Mouse (Mus musculus) kidney, adult 9 months (tissue): Measurements from ENCODE around the gene Gpr142.

ENCODE experiments used
- DNase-seq: peaks from one replicate; pipeline ENCODE4 v3.0.0; 2022

The Gpr142 gene

GRCm38 (mm10) chr11:114802540-114803267 is 4.0 kb downstream of the Gpr142 start:
- no peak for DNase-seq

GRCm38 (mm10) chr11:114803990-114804389 is 5.3 kb downstream of the Gpr142 start:
- no peak for DNase-seq

- no peak for DNase-seq
Measured at GRCm38 (mm10) chr11:114807025-114807424, 8.3 kb downstream of the Gpr142 start.

- no peak for DNase-seq
Measured at GRCm38 (mm10) chr11:114807686-114808427, 9.1 kb downstream of the Gpr142 start.

- no peak for DNase-seq
Measured at GRCm38 (mm10) chr11:114809371-114809770, 10.6 kb downstream of the Gpr142 start.

GRCm38 (mm10) chr11:114810344-114810743 is 11.6 kb downstream of the Gpr142 start:
- DNase-seq = no peak

DNA sequence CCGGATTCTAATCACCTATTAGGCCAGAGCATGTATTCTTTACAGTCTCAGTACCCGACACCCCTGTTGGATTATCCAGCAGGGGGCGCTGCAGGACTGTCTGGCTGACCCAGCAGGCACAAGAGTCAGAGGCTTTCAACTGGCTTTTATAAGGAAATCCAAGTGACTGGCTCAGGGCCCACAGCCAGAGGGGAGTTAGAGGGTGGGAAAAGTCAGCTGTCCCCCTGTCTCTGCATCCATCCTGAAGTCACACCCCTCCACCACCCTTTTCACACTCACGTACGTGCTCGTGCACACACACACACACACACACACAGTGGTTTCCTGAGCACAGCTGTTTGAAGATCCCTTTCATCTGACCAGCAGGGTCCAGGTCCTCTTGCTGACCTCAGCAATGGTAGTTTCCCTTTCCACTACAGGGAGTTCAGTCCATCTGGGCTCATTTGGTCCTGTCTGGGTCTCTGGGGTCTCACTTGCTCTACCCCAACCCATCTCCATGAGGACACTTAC is 14.1 kb downstream of the Gpr142 start:
- DNase-seq = peak; percentile 93

DNA sequence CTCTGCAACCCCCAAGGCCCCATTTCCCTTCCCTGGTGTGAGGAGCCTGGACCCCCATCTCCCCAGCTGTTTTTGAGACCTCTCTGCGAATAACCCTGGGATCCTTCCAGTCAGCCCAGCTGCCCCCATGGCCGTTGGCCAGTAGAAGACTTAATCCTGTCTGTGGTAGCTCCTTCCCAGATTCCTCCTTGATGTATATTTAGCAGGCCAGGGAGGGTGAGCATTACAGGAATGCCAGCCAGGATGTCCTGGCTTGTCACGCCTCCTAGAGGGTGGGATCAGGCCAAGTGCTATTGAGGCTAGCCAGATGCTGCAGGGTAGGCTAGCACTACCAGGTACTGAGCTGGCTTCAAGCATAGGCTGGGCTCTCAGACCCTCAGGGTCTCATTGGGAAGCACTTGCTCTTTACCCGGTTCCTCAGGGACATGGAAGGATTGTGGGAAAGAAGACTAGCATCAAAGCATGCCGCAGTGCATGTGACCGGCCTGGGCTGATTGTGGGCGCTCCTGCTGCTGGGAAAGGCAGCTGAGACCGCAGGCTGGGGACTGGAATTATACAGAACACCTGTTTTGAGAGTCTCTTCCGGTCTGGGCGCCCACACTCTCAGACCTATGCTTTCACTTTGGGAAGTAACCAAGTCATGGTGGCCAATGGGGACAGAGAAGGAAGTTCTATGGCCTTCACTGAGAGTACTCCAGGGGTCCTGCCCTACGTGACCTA is 16.3 kb downstream of the Gpr142 start:
- DNase-seq = no peak

DNA sequence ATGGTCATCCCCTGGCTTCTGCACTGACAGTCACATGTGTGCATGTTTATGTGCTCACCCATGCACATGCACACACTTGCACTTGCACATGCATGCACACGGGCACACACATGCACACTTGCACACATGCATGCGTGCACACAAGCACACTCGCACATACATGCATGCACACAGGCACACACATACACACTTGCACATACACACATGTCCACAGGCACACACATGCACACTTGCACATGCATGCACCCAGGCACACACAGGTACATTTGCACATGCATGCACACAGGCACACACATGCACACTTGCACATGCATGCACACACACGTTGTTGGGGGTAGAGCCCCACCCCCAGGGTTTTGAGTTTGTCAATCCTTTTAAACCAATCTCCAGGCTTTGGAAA is 18.2 kb downstream of the Gpr142 start:
- DNase-seq = no peak

GRCm38 (mm10) chr11:114818185-114818584 is 19.5 kb downstream of the Gpr142 start:
- DNase-seq = no peak

DNA sequence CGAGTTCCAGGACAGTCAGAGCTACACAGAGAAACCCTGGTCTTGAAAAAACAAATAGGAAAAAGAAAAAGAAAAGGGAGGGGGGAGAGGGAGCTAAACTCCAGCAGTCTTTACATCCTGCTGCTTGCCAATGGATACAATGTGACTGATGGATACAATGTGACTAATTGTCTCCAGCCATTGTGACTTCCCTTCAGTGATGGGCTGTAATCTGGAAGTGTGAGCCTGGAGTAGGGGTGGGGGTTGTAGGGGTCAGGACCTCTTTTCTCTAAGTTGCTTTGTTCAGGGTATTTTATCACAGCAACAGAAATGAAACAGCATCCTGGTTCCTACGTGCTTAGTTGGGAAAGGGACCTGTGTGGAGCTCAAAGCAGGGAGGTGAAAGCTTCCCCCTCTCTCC is 20.4 kb downstream of the Gpr142 start:
- no peak for DNase-seq

- DNase-seq = no peak
Measured at GRCm38 (mm10) chr11:114820444-114820843, 21.7 kb downstream of the Gpr142 start.

- DNase-seq = no peak
Measured at GRCm38 (mm10) chr11:114821325-114821724, 22.6 kb downstream of the Gpr142 start.

- DNase-seq = peak; percentile 83
Measured at GRCm38 (mm10) chr11:114822727-114823126, 24.0 kb downstream of the Gpr142 start.

DNA sequence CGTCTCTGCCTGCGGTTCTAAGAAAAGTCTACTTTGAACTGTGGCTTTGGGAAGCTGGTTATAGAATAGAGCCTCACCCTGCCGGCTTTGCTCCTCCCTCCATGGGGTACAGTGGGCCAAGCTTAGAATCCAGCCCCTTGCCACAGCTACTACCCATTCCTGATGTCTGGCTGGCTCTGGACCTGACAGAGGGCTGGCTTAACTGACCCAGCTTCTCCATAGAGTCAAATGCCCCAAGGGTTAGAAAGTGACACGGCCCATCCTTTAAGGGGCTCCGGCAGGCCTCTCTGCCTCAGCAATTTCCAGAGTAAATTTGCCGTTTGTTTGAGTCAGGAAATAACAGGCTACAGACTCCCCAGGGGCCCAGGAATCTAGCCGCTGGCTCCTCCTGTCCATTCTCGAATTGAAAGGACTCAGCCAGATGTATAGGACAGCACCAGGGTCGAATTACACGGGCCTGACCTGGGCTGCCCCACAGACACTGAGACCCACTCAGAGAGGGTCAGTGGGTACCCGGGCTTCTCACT is 24.5 kb downstream of the Gpr142 start:
- DNase-seq = no peak

DNA sequence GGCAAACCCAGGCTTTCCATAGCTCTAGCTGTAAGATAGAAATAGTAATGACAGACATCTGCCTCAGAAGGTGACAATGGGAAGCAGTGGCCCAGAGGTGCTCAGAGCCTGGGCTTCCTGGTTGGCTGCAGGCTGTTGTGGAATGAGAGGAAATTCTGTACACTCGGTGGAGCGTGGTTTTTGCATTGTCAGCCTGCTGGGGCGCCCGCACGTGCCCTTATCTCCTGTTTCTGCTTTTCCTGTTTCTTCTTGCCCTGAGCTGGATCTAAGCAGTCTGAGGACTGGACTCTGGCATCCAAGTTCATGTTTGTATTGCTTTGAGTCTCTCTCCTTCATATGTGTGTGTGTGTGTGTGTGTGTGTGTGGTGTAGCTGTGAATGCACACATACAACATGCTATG is 28.0 kb downstream of the Gpr142 start:
- peak; percentile 90 for DNase-seq

- DNase-seq = peak; percentile 92
Measured at GRCm38 (mm10) chr11:114829499-114830432, 31.0 kb downstream of the Gpr142 start.

DNA sequence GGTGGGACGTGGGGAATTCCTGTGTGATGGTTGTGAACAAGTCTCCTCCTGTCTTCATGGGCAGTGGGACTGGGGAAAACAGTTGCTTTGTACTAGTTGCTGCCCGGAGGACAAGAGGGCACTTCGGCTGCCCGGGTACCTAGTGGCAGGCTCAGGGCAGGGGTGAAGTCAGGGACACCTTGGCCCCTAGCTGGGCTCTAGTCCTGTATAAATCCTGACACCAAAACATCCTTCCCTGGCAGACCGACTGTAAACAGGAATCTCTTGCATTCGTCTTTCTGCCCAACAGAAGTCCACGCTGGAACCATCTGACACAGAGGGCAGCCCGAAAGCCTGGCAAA is 31.7 kb downstream of the Gpr142 start:
- peak; percentile 76 for DNase-seq

GRCm38 (mm10) chr11:114833166-114833565 is 34.4 kb downstream of the Gpr142 start:
- no peak for DNase-seq

DNA sequence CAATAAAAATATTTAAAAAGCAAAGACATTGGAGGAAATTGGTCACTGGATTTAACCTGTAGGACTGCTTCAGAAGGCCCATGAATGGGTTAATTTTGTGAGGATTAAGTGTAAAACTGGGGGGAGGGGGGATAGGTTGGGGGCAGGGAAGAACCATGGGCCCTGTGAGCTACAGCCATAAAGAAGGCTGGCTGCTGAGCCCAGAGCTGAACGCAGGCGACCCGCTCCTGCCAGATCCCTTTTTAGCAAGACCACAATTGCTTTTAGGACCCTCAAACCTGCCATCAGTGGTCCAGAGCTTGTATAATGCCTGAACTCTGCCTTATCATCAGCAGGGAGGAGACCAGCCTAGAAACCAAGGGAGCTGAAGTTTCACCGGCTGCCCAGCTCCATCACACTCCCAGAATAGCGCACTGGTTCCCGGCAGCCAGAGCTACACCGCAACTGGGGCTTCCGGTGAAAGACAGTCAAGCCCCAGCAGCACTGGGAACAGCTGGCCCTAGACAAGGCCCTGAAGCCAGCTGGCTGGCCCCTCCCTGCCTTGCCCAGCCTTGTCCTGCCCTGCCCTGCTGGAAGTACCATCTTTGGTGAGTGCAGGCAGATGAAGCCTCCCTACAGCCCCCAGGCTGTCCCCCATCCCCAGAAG is 45.2 kb downstream of the Gpr142 start:
- DNase-seq = no peak

DNA sequence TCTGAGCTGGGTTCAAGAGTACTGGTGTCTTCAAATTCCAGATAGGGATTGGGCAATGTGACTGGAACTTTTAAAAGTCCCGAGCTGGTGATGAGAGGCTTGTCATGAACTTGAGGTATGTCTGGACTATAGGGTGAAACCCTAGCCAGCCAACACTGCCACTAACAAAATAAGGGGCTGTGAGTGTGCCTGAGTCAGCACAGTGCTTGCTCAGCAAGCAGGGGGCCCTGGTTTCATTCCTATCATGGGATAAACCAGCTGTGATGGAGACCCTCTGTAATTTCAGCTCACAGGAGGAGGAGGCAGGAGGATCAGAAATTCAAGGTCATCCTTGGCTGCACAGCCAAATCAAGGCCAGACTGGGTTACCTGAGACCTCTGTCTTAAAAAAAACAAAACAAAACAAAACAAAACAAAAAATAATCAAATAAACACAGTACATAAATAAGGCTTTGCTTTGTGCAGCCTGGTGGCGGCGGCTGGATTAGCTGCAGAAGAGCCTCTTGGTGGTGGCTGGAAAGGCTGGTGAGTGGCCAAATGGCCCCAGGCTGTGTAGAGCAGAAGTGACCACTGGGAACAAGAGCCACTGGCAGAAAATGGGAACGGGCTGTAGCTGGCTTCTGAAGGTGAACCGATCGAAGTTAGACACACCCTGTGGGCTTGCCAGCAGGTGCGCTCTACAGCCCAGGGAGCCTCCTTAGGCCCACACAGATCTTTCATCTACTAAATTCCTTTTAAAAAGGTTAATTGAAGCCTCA is 45.9 kb downstream of the Gpr142 start:
- peak; percentile 59 for DNase-seq
